Mouse (Mus musculus) cerebellum, adult 2 months (tissue): ENCODE measurements around the gene Trpc7. TPM values are rescaled to one million over a fixed set of nuclear protein-coding genes. Genes with fewer than 3 reads are reported as not detected.

Experiments
- DNase-seq, 2 experiments: peaks; one replicate each; pipeline ENCODE4 v3.0.0; 2021
- H3K27ac ChIP-seq: fragments of 200-500 bp; 2 replicates; pipeline ENCODE4 v1.5.1; 2012; ENCODE audit warnings: low read length, control low read depth, inconsistent platforms; ENCODE audit not compliant: insufficient read depth
- H3K27me3 ChIP-seq: fragments of 200-500 bp; 2 replicates; pipeline ENCODE4 v1.6.1; 2012; ENCODE audit warnings: inconsistent platforms, mild to moderate bottlenecking, low read length, moderate library complexity; ENCODE audit not compliant: control insufficient read depth, insufficient read depth
- H3K4me1 ChIP-seq: fragments of 200-500 bp; 2 replicates; pipeline ENCODE4 v1.6.1; 2011; ENCODE audit warnings: low read length; ENCODE audit not compliant: control insufficient read depth, insufficient read depth
- H3K4me3 ChIP-seq: fragments of 200-500 bp; replicated peaks from 2 replicates; pipeline ENCODE3; 2011; ENCODE audit warnings: mild to moderate bottlenecking, low read depth, low read length, control low read depth; ENCODE audit not compliant: insufficient read depth
- CTCF ChIP-seq: fragments of 200-500 bp; IDR thresholded peaks from 2 replicates; pipeline ENCODE4 v1.5.1; 2011; ENCODE audit warnings: low read depth, mild to moderate bottlenecking, control low read depth, low read length, moderate library complexity, borderline replicate concordance; ENCODE audit not compliant: insufficient read depth
- POLR2A ChIP-seq: fragments of 200-500 bp; IDR thresholded peaks from 2 replicates; pipeline ENCODE4 v1.6.1; 2011; ENCODE audit warnings: low read length, control low read depth, borderline replicate concordance; ENCODE audit not compliant: insufficient read depth
- WGBS: fragments of 180-500 bp; shearing (Covaris S2); methylation state at CpG from one replicate; pipeline ENCODE4 v1.1.7; 2018; 5-methylcytosine and 5-hydroxymethylcytosine counted together
- polyA plus RNA-seq: library from polyadenylated mRNA; depleted of rRNA; stranded (reverse); fragments of >200 nt; gene quantifications from 2 replicates; pipeline ENCODE4 v1.2.3, GENCODE M21; 2012; rRNA removed

Gene Trpc7
- polyA plus RNA-seq, 1 experiment: 3.3 TPM

DNA sequence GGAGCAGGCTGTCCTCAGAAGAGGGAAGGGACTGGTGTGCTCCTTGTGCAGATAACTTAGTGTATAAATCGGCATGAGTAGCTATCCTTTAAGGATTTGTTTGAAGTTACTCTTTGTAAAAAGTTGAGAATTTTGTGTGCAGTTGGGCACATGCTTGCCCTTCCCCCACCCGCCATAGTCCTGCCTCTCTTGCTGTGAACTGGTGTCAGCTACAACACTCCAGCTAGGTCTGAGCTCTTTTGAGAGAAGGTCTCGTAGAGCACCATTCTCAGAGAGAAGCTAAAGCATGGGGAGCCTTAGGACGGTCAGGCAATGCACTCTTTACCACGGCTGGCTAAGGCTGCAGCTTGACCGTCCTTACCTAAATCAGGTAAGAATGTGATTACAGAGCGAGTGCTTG, 154.1 kb downstream of the Trpc7 start:
- 91% methylated on average over 7 of the region's 7 CpGs for WGBS

DNA sequence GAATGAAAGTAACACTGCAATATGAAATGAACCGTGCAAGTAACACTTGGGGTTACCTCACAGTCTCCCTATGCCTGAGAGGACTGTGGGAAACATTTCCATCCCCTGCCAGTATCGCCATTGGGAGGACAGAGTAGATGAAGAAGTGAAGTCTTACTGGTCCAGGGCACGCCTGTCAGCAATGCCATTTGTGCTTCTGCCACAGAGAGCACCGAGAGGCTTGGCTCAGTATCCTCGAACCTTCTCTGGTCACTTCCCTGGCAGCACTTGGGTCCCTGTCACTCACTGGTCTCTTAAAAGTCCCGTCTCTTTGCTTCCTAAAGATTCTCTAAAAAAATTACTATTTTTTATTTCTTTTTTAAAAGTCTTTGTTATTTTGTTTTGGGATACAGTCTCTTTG, 155.3 kb downstream of the Trpc7 start:
- H3K27ac ChIP-seq: no peak overlapping the region
- H3K4me1 ChIP-seq: no peaks in the 10 kb centered on the region
- no peak overlapping the region for H3K4me3 ChIP-seq
- TF ChIP-seq CTCF: no peak
- TF ChIP-seq POLR2A: no peak
- no peaks in the 10 kb centered on the region for H3K27me3 ChIP-seq
- no peak for DNase-seq
- WGBS: 74% methylated on average over 6 of the region's 6 CpGs

More for the DNA sequence above, 154.1 kb downstream of the Trpc7 start:
- Histone ChIP-seq H3K27me3 (no peaks in the 10 kb centered on the region), H3K27ac (no peak overlapping the region), H3K4me1 (no peaks in the 10 kb centered on the region), H3K4me3 (no peak overlapping the region)
- no peak for DNase-seq
- no peak for TF ChIP-seq CTCF
- no peak for TF ChIP-seq POLR2A

DNA sequence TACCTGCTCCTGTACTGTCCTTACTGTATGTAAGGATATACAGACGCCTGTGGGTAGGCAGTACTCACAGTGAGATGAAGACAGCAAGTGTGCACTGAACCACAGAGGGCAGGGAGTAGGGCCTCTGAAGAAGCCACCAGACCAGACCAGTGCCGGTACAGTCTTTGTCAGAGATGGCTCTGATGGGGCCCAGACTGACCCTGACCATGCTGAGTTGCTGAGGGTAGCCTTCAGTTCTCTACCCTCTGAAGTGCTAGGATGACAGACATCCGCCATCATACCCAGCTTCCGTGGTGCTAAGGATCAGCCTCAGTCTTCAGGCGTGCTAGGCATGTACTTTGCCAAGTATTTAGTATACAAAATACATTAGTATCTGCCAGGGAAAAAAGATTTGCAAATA, 156.2 kb downstream of the Trpc7 start:
- DNase-seq: no peak
- no peak for TF ChIP-seq POLR2A
- TF ChIP-seq CTCF: no peak
- 96% methylated on average over 5 of the region's 5 CpGs for WGBS

DNA sequence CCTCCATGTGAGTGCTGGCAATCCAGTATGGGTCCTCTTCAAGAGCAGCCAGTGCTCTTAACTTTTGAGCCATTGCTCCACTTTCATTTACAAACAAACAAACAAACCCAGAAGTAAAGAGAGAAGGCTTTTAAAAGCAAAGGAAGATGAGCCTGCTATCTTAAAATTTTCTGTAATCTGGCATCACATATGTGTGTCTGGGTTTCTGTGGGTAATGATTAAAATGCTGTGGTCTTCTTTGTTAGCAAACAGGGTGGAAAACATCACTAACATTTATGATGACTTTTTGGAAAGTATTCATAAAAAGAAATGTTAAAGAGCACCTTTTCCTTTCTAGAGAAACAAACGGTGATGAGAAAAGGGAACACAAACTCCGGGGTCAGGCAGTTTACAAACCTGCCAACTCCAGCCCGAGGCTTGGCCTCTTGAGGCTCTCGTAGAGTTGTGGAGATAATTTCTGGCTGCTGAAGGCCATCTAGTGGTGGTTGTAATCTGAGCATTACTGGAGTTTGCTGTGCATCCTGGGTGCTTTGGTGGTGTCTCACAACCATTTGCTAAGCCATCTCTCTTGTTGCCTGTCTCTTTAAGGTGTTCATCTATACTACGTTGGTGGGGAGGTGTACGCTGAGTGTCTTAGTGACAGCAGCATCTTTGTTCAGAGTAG, 160.4 kb downstream of the Trpc7 start:
- Histone ChIP-seq H3K27me3 (no peaks in the 10 kb centered on the region), H3K4me3 (no peak overlapping the region), H3K27ac (no peak overlapping the region), H3K4me1 (no peaks in the 10 kb centered on the region)
- TF ChIP-seq POLR2A (no peak), CTCF (peak; percentile 59)
- peak in 1 of 2 experiments; percentile 32 for DNase-seq
- 33% methylated on average over 6 of the region's 6 CpGs for WGBS

More for the DNA sequence above, 156.2 kb downstream of the Trpc7 start:
- H3K4me3 ChIP-seq: no peak overlapping the region
- H3K27ac ChIP-seq: no peak overlapping the region
- no peaks in the 10 kb centered on the region for H3K4me1 ChIP-seq
- no peaks in the 10 kb centered on the region for H3K27me3 ChIP-seq

DNA sequence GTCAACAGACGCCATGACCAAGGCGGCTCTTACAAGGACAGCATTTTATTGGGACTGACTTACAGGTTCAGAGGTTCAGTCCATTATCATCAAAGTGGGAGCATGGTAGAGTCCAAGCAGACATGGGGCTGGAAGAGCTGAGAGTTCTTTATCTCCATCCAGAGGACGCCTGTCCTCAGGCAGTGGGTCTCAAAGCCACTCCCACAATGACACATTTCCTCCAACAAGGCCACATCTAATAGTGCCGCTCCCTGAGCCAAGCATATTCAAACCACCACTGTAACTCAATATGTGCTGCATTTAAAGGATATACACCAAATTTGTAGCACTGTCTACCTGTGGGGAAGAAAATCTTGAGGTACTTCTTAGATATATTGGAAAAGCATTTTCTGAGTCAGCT, 161.2 kb downstream of the Trpc7 start:
- whole genome bisulfite sequencing: 94% methylated on average over 4 of the region's 4 CpGs

DNA sequence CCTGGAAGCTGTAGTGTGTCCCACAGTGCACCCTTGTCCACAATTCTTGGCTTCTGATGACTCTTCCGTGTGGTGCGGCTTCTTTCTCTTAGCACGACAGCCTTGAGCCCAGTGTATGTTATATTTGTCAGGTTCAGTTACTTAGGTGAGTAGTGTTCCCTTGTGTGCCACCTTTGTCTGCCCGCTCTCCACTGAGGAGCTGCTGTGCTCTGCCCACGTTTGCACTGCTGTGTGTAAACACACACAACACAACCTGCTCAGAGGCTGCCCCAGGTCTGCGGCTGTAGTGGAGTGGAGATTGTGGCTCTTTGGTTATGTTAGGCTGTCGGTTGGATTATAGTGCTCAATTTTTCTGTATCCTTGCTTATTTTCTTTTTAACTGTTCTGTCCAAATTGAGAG, 166.7 kb downstream of the Trpc7 start:
- Histone ChIP-seq H3K4me3 (no peak overlapping the region), H3K27ac (no peak overlapping the region), H3K4me1 (no peaks in the 10 kb centered on the region), H3K27me3 (no peaks in the 10 kb centered on the region)
- no peak for DNase-seq
- 97% methylated on average over 7 of the region's 7 CpGs for WGBS
- TF ChIP-seq CTCF (no peak), POLR2A (no peak)

More for the DNA sequence above, 161.2 kb downstream of the Trpc7 start:
- H3K4me1 ChIP-seq: no peaks in the 10 kb centered on the region
- no peaks in the 10 kb centered on the region for H3K27me3 ChIP-seq
- no peak overlapping the region for H3K4me3 ChIP-seq
- H3K27ac ChIP-seq: no peak overlapping the region
- DNase-seq: no peak
- TF ChIP-seq POLR2A (no peak), CTCF (no peak)

DNA sequence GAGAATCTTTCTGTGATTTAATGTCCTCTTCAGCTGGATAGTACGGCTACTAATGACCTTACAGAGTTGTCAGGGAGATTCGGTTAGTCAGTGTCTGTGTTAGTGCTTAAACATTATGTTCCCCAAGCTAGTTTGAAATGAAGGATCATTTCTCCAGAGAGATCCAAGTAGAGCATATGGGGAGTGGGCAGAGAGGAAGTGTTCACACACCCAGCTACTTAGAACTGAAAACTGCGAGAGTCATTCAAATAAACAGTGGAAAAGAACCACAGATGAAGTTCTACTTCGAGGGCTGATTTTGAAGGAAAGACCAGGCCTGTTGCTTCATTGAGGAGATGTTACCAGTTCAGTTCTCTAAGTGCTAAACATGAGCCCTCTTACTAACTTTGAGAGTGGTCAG, 169.2 kb downstream of the Trpc7 start:
- H3K27ac ChIP-seq: no peak overlapping the region
- no peak for TF ChIP-seq POLR2A
- H3K4me3 ChIP-seq: no peak overlapping the region
- 79% methylated on average over 4 of the region's 4 CpGs for WGBS
- no peak for DNase-seq
- H3K4me1 ChIP-seq: no peaks in the 10 kb centered on the region
- H3K27me3 ChIP-seq: no peaks in the 10 kb centered on the region

Other genes with a start within 250 kb of the Trpc7 start
- 21.4 and 22.4 TPM in 2 replicates for gene Smad5, start 193.0 kb downstream of the Trpc7 start, polyA plus RNA-seq
- gene Gm45623, start 142.2 kb downstream of the Trpc7 start, polyA plus RNA-seq: 1.3 and 1.6 TPM in 2 replicates